Mouse (Mus musculus): ENCODE results near the gene Mid1.

Mid1 gene

GRCm38 (mm10) chrX:169899227-169899950, 214.4 kb downstream of the Mid1 start:
- no peak for TF ChIP-seq GATA4 (IDR thresholded peaks at IDR 0.05; ENCODE audit: insufficient replicate concordance, low read length)

- no peak for TF ChIP-seq GATA4 (IDR thresholded peaks at IDR 0.05; ENCODE audit: insufficient replicate concordance, low read length)
Observed at GRCm38 (mm10) chrX:169902860-169903259, 217.9 kb downstream of the Mid1 start.

GRCm38 (mm10) chrX:169903656-169904055, 218.7 kb downstream of the Mid1 start:
- no peak for TF ChIP-seq GATA4 (IDR thresholded peaks at IDR 0.05; ENCODE audit: insufficient replicate concordance, low read length)

GRCm38 (mm10) chrX:169906054-169906508, 221.1 kb downstream of the Mid1 start:
- no peak for TF ChIP-seq GATA4 (IDR thresholded peaks at IDR 0.05; ENCODE audit: insufficient replicate concordance, low read length)

GRCm38 (mm10) chrX:169909898-169910297, 224.9 kb downstream of the Mid1 start:
- TF ChIP-seq GATA4 (IDR thresholded peaks at IDR 0.05; ENCODE audit: insufficient replicate concordance, low read length) = no peak

GRCm38 (mm10) chrX:169915738-169916137, 230.7 kb downstream of the Mid1 start:
- TF ChIP-seq GATA4 (IDR thresholded peaks at IDR 0.05; ENCODE audit: insufficient replicate concordance, low read length) = peak; percentile 63; the same call in 1 of the 2 replicates

GRCm38 (mm10) chrX:169922541-169922940, 237.5 kb downstream of the Mid1 start:
- no peak for TF ChIP-seq GATA4 (IDR thresholded peaks at IDR 0.05; ENCODE audit: insufficient replicate concordance, low read length)

GRCm38 (mm10) chrX:169923417-169923816, 238.4 kb downstream of the Mid1 start:
- TF ChIP-seq GATA4 (IDR thresholded peaks at IDR 0.05; ENCODE audit: insufficient replicate concordance, low read length) = no peak

GRCm38 (mm10) chrX:169925600-169925999, 240.6 kb downstream of the Mid1 start:
- TF ChIP-seq GATA4 (IDR thresholded peaks at IDR 0.05; ENCODE audit: insufficient replicate concordance, low read length) = no peak

GRCm38 (mm10) chrX:169927110-169927817, 242.3 kb downstream of the Mid1 start:
- TF ChIP-seq GATA4 (IDR thresholded peaks at IDR 0.05; ENCODE audit: insufficient replicate concordance, low read length) = no peak

- no peak for TF ChIP-seq GATA4 (IDR thresholded peaks at IDR 0.05; ENCODE audit: insufficient replicate concordance, low read length)
Observed at GRCm38 (mm10) chrX:169930868-169931267, 245.9 kb downstream of the Mid1 start.

- no peak for TF ChIP-seq GATA4 (IDR thresholded peaks at IDR 0.05; ENCODE audit: insufficient replicate concordance, low read length)
Observed at GRCm38 (mm10) chrX:169933228-169933627, 248.2 kb downstream of the Mid1 start.

- no peak for TF ChIP-seq GATA4 (IDR thresholded peaks at IDR 0.05; ENCODE audit: insufficient replicate concordance, low read length)
Observed at GRCm38 (mm10) chrX:169937119-169937719, 252.2 kb downstream of the Mid1 start.

- no peak for TF ChIP-seq GATA4 (IDR thresholded peaks at IDR 0.05; ENCODE audit: insufficient replicate concordance, low read length)
Observed at GRCm38 (mm10) chrX:169940531-169940930, 255.5 kb downstream of the Mid1 start.

GRCm38 (mm10) chrX:169950596-169950995, 265.6 kb downstream of the Mid1 start:
- no peak for TF ChIP-seq GATA4 (IDR thresholded peaks at IDR 0.05; ENCODE audit: insufficient replicate concordance, low read length)

GRCm38 (mm10) chrX:169969337-169969736, 284.3 kb downstream of the Mid1 start:
- no peak for TF ChIP-seq GATA4 (IDR thresholded peaks at IDR 0.05; ENCODE audit: insufficient replicate concordance, low read length)
